Mouse (Mus musculus) left cerebral cortex, postnatal 4 days (tissue): ENCODE data around the gene Gm10340. TPM values are rescaled to one million over a fixed set of nuclear protein-coding genes. Genes with fewer than 3 reads are reported as not detected.
"Not testable (repeated sequence)": the region's sequence is repeated elsewhere in the genome, so short reads cannot be mapped to it uniquely, and the experiment has no call there.

Experiments
- DNase-seq: peaks from one replicate; pipeline ENCODE4 v3.0.0-alpha.2; 2022
- intact Hi-C: fragments of 180-260 bp; cut with DNase I; formaldehyde crosslinking; loops from one replicate; pipeline ENCODE4 v1.15.1; 2025
- total RNA-seq, 2 experiments: library from RNA; stranded (reverse); gene quantifications; 2 replicates each; pipeline ENCODE4 v1.2.3; 2021

Gm10340 gene
- not detected for total RNA-seq

GRCm38 (mm10) chr14:3133697-3134096, at the start of gene Gm10340:
TSS of gene Gm10340 (plus strand) at chr14:3133997.
- intact Hi-C loops, DNase-seq: not testable (repeated sequence)

GRCm38 (mm10) chr14:3116051-3116450, 17.7 kb upstream of the Gm10340 start:
- intact Hi-C loops, DNase-seq: not testable (repeated sequence)

DNA sequence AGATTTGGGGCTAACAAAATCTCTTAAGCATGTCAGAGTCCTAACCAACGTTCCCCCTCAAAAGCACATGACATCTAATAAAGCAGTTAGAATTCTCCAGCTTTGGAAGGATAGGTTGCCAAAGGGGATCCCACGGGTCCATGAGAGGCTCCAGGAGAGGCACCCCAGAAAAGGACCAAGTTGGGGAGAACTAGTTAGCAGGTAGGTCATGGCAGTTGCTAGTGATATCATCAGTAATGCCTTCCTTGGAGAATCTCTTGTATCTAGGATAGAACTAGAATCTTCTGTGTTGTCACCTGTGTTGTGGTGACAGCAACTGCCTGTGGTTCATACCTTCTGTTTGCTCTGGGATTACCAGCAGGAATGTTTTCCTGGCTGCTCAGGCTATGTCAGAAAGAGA, 54.2 kb downstream of the Gm10340 start, which contains the start of gene Gm5795:
Gene Gm5795 (plus strand): TSS at position 301 of the 400 bp plus-strand sequence.
- DNase-seq, intact Hi-C loops: not testable (repeated sequence)

Other genes starting within 250 kb of the Gm10340 start
- gene Gm2888, start 104.0 kb upstream of the Gm10340 start, total RNA-seq, result not detected
- 1 to 10 TPM; 5.6 to 5.9 TPM for gene Gm2897, start 84.7 kb upstream of the Gm10340 start, total RNA-seq
- gene Gm5795, start 54.3 kb downstream of the Gm10340 start, total RNA-seq, result under 1 TPM in 1 of 2 experiments, not detected in 1; 0.74 TPM
- gene D830030K20Rik, start 74.5 kb downstream of the Gm10340 start, total RNA-seq, result 10 to 100 TPM; 10.3 to 13.5 TPM
- 1 to 10 TPM; 1.7 to 1.8 TPM for gene Gm2956, start 198.6 kb downstream of the Gm10340 start, total RNA-seq